20 mouse cellular contexts compared by ENCODE assay signal in genomic region chr12:106732108-106732857, GRCm38 (mm10).
DNase-seq lines count a peak whose midpoint lies in the region; ATAC-seq and TF ChIP-seq lines count a peak whose summit lies in the region.
"Had no signal": no experiment of that assay in that cellular context is flagged by ENCODE, and none has a peak within 500 bp of the region (broad histone marks: within the 10 kb centered on the region; RNA-seq: fewer than 3 reads in every experiment).

No protein-coding gene starts in this region.

- no peaks in the 10 kb centered on the region for H3K9me3 ChIP-seq in embryonic facial prominence, embryonic 11.5 days (replicated peaks; ENCODE audit: control insufficient read depth, low read length)
- H3K9me3 ChIP-seq in embryonic facial prominence, embryonic 10.5 days, result no peaks in the 10 kb centered on the region
- no peaks in the 10 kb centered on the region for H3K9me3 ChIP-seq in limb, embryonic 15.5 days
- H3K9me3 ChIP-seq in lung, postnatal 0 days (ENCODE audit: low read length), result no peaks in the 10 kb centered on the region
- H3K9me3 ChIP-seq: forebrain, embryonic 13.5 days; heart, embryonic 10.5 days; lung, embryonic 15.5 days; midbrain, embryonic 13.5 days; neural tube, embryonic 12.5 days had no signal

- no peak overlapping the region for H3K4me2 ChIP-seq in embryonic facial prominence, embryonic 11.5 days (ENCODE audit: low read depth, low read length)
- peak overlapping the region; percentile 24; the same call in 1 of the 2 replicates for H3K4me2 ChIP-seq in limb, embryonic 15.5 days
- no peak overlapping the region for H3K4me2 ChIP-seq in lung, postnatal 0 days (replicated peaks; ENCODE audit: low read depth, low read length)
- H3K4me2 ChIP-seq: forebrain, embryonic 13.5 days; lung, embryonic 15.5 days; midbrain, embryonic 13.5 days; neural tube, embryonic 12.5 days had no signal

- peak; percentile 29; the same call in 1 of the 2 replicates for TF ChIP-seq CTCF in layer of hippocampus, adult 2 months (conservative IDR thresholded peaks at IDR 0.05)
- no peak for TF ChIP-seq CTCF in lung, postnatal 0 days (IDR thresholded peaks at IDR 0.05)

- WGBS in embryonic facial prominence, embryonic 11.5 days, result 69% methylated on average over 16 of the region's 16 CpGs
- 77% methylated on average over 16 of the region's 16 CpGs for WGBS in embryonic facial prominence, embryonic 10.5 days
- WGBS in limb, embryonic 15.5 days, result 37% methylated on average over 16 of the region's 16 CpGs
- 75% methylated on average over 16 of the region's 16 CpGs for WGBS in lung, postnatal 0 days

- TF ChIP-seq EP300 in lung, postnatal 0 days (IDR thresholded peaks at IDR 0.05), result no peak

- H3K27me3 ChIP-seq in embryonic facial prominence, embryonic 11.5 days (ENCODE audit: control insufficient read depth, insufficient read depth, low read length), result no peaks in the 10 kb centered on the region
- H3K27me3 ChIP-seq in embryonic facial prominence, embryonic 10.5 days (replicated peaks; ENCODE audit: low read depth, poor library complexity, severe bottlenecking), result no peaks in the 10 kb centered on the region
- H3K27me3 ChIP-seq in limb, embryonic 15.5 days, result no peaks in the 10 kb centered on the region
- H3K27me3 ChIP-seq in lung, postnatal 0 days (replicated peaks; ENCODE audit: insufficient read depth, low read length), result no peaks in the 10 kb centered on the region
- H3K27me3 ChIP-seq: forebrain, embryonic 13.5 days; lung, embryonic 15.5 days; midbrain, embryonic 13.5 days; neural tube, embryonic 12.5 days had no signal

- H3K27ac ChIP-seq in embryonic facial prominence, embryonic 11.5 days (replicated peaks; ENCODE audit: low read depth, low read length), result 0 out of 2 replicates have a peak overlapping the region, but pooled peaks have one; percentile 13
- H3K27ac ChIP-seq in embryonic facial prominence, embryonic 10.5 days (replicated peaks), result no peak overlapping the region
- peak overlapping the region; percentile 68 for H3K27ac ChIP-seq in layer of hippocampus, adult 2 months
- peak overlapping the region; percentile 24; the same call in 1 of the 2 replicates for H3K27ac ChIP-seq in limb, embryonic 15.5 days
- H3K27ac ChIP-seq in lung, postnatal 0 days (ENCODE audit: low read length), result no peak overlapping the region
- H3K27ac ChIP-seq: forebrain, embryonic 13.5 days; heart, embryonic 10.5 days; liver, embryonic 14.5 days; lung, embryonic 15.5 days; midbrain, embryonic 13.5 days; neural tube, embryonic 12.5 days had no signal

- H3K36me3 ChIP-seq in embryonic facial prominence, embryonic 11.5 days (replicated peaks; ENCODE audit: control insufficient read depth, insufficient read depth, low read depth, low read length), result no peaks in the 10 kb centered on the region
- H3K36me3 ChIP-seq in embryonic facial prominence, embryonic 10.5 days (replicated peaks), result no peaks in the 10 kb centered on the region
- H3K36me3 ChIP-seq in limb, embryonic 15.5 days, result no peaks in the 10 kb centered on the region
- no peaks in the 10 kb centered on the region for H3K36me3 ChIP-seq in lung, postnatal 0 days (ENCODE audit: insufficient read depth, low read length)
- H3K36me3 ChIP-seq: heart, embryonic 10.5 days; lung, embryonic 15.5 days; midbrain, embryonic 13.5 days; neural tube, embryonic 12.5 days had no signal

- no peaks in the 10 kb centered on the region for H3K4me1 ChIP-seq in embryonic facial prominence, embryonic 11.5 days (ENCODE audit: control insufficient read depth, insufficient read depth, low read length)
- peaks cover 13% of the 10 kb centered on the region; the same call in 1 of the 2 replicates for H3K4me1 ChIP-seq in embryonic facial prominence, embryonic 10.5 days
- H3K4me1 ChIP-seq in limb, embryonic 15.5 days, result peaks cover 19% of the 10 kb centered on the region; the same call in 1 of the 2 replicates
- no peaks in the 10 kb centered on the region for H3K4me1 ChIP-seq in lung, postnatal 0 days (ENCODE audit: insufficient read depth, low read depth, low read length)
- H3K4me1 ChIP-seq: forebrain, embryonic 13.5 days; heart, embryonic 10.5 days; lung, embryonic 15.5 days; midbrain, embryonic 13.5 days; neural tube, embryonic 12.5 days had no signal

- DNase-seq in embryonic facial prominence, embryonic 11.5 days (ENCODE audit: low spot score), result no peak
- DNase-seq in embryonic facial prominence, embryonic 10.5 days (ENCODE audit: low spot score), result no peak
- peak; percentile 6 to 11 for DNase-seq in layer of hippocampus, adult 2 months (ENCODE audit: low spot score in 2 of 2)
- no peak for DNase-seq in layer of hippocampus, adult 9-10 months (ENCODE audit: low spot score)
- DNase-seq in forelimb bud, embryonic 11.5 days (ENCODE audit: low read depth, low spot score), result peak; percentile 56
- DNase-seq in lung, postnatal 0 days (ENCODE audit: low spot score), result no peak
- DNase-seq in lung, postnatal 14 days, result no peak
- DNase-seq: adrenal gland, adult 2 months; cerebellum, postnatal 10 days; embryo, embryonic 11 days; kidney, adult 11 months; kidney, postnatal 25 days had no signal

- no peak for ATAC-seq in embryonic facial prominence, embryonic 11.5 days (replicated peaks; ENCODE audit: insufficient number of reproducible peaks, low FRiP score, low TSS enrichment, low read depth)
- ATAC-seq in limb, embryonic 15.5 days (ENCODE audit: insufficient number of reproducible peaks, low FRiP score, low TSS enrichment, low read depth), result 0 out of 2 replicates have a peak, but pooled peaks have one; percentile 45
- no peak for ATAC-seq in lung, postnatal 0 days
- ATAC-seq: forebrain, embryonic 13.5 days; midbrain, embryonic 13.5 days had no signal

- no peak overlapping the region for H3K9ac ChIP-seq in embryonic facial prominence, embryonic 11.5 days (replicated peaks; ENCODE audit: low read length)
- H3K9ac ChIP-seq in limb, embryonic 15.5 days, result no peak overlapping the region
- no peak overlapping the region for H3K9ac ChIP-seq in lung, postnatal 0 days (replicated peaks; ENCODE audit: low read depth)
- H3K9ac ChIP-seq: forebrain, embryonic 13.5 days; liver, embryonic 14.5 days; lung, embryonic 15.5 days; midbrain, embryonic 13.5 days; neural tube, embryonic 12.5 days had no signal

- no peak overlapping the region for H3K4me3 ChIP-seq in embryonic facial prominence, embryonic 11.5 days (ENCODE audit: low read depth, low read length)
- H3K4me3 ChIP-seq in embryonic facial prominence, embryonic 10.5 days, result no peak overlapping the region
- H3K4me3 ChIP-seq in layer of hippocampus, adult 2 months, result no peak overlapping the region
- no peak overlapping the region for H3K4me3 ChIP-seq in limb, embryonic 15.5 days
- no peak overlapping the region for H3K4me3 ChIP-seq in lung, postnatal 0 days (ENCODE audit: low read depth, low read length)
- H3K4me3 ChIP-seq: erythroblast, embryonic 14.5 days; forebrain, embryonic 13.5 days; heart, embryonic 10.5 days; lung, embryonic 15.5 days; midbrain, embryonic 13.5 days; neural tube, embryonic 12.5 days had no signal

Comparison
In these comparisons a context has a peak if more than half of its experiments do, and no peak if none do; other contexts are left out.
1. DNase-seq: peak in layer of hippocampus, adult 2 months (2 of 2) and forelimb bud, embryonic 11.5 days (single experiment); none in embryonic facial prominence, embryonic 11.5 days (single experiment), embryonic facial prominence, embryonic 10.5 days (single experiment), layer of hippocampus, adult 9-10 months (single experiment), lung, postnatal 0 days (single experiment) and lung, postnatal 14 days (single experiment).
2. H3K27ac ChIP-seq: peak in embryonic facial prominence, embryonic 11.5 days (single experiment), layer of hippocampus, adult 2 months (single experiment) and limb, embryonic 15.5 days (single experiment); none in embryonic facial prominence, embryonic 10.5 days (single experiment) and lung, postnatal 0 days (single experiment).